Mouse (Mus musculus) spleen, postnatal 0 days (tissue): ENCODE data around the gene Lrpap1. TPM values are rescaled to one million over a fixed set of nuclear protein-coding genes. Genes with fewer than 3 reads are reported as not detected.

Experiments used
- polyA plus RNA-seq: library from polyadenylated mRNA; unstranded; fragments of >200 nt; fragmentation: Nextera tagmentation; extraction: Ambion mirVana; gene quantifications from 2 replicates; pipeline ENCODE4 v1.2.1, GENCODE M21; 2015

The Lrpap1 gene
- 49.0 and 54.8 TPM in 2 replicates for polyA plus RNA-seq

GRCm38 (mm10) chr5:35104960-35105921, at the start of gene Lrpap1:
TSS of gene Lrpap1 (minus strand) at chr5:35105766.

GRCm38 (mm10) chr5:35056604-35057432, 48.7 kb downstream of the Lrpap1 start, which contains the start of gene Dok7:
TSS of gene Dok7 (plus strand) at chr5:35056766.

Other genes with a start within 250 kb of the Lrpap1 start
- 0.20 and 0.33 TPM in 2 replicates for gene Msantd1, start 197.8 kb downstream of the Lrpap1 start, polyA plus RNA-seq
- gene Rgs12, start 156.3 kb downstream of the Lrpap1 start, polyA plus RNA-seq = 21.2 and 21.4 TPM in 2 replicates
- gene Hgfac, start 64.3 kb downstream of the Lrpap1 start, polyA plus RNA-seq = 0.25 and 0.29 TPM in 2 replicates
- 0.05 and 0.15 TPM in 2 replicates for gene Dok7, start 49.0 kb downstream of the Lrpap1 start, polyA plus RNA-seq
- not detected in 2 replicates for gene Adra2c, start 172.6 kb upstream of the Lrpap1 start, polyA plus RNA-seq